Mouse (Mus musculus): ENCODE measurements around the gene Prss21. TPM values are rescaled to one million over a fixed set of nuclear protein-coding genes. Genes with fewer than 3 reads are reported as not detected.

Prss21 gene
- polyA plus RNA-seq, 1 experiment from 2014 or later = not detected

- H3K27ac ChIP-seq = no peak overlapping the region
- no peaks in the 10 kb centered on the region for H3K27me3 ChIP-seq (ENCODE audit: control insufficient read depth, insufficient read depth, low read length)
- ATAC-seq (ENCODE audit: low FRiP score) (no peak), DNase-seq (ENCODE audit: low spot score) (peak; percentile 50)
- 37% methylated on average over 5 of the region's 5 CpGs for WGBS
- H3K4me3 ChIP-seq (replicated peaks; ENCODE audit: low read length) = no peak overlapping the region
- no peak overlapping the region for H3K9ac ChIP-seq
- no peaks in the 10 kb centered on the region for H3K4me1 ChIP-seq (replicated peaks; ENCODE audit: control insufficient read depth, insufficient read depth, low read length)
- H3K4me2 ChIP-seq (replicated peaks) = no peak overlapping the region
- H3K36me3 ChIP-seq (replicated peaks; ENCODE audit: control insufficient read depth, insufficient read depth) = no peaks in the 10 kb centered on the region
- H3K9me3 ChIP-seq (ENCODE audit: control insufficient read depth, low read length) = no peaks in the 10 kb centered on the region
These were observed 14.6 kb upstream of the Prss21 start for GRCm38 (mm10) chr17:23853292-23853691.

GRCm38 (mm10) chr17:23854229-23854765 is 13.6 kb upstream of the Prss21 start:
- Histone ChIP-seq H3K4me2 (replicated peaks) (no peak overlapping the region), H3K36me3 (replicated peaks; ENCODE audit: control insufficient read depth, insufficient read depth) (no peaks in the 10 kb centered on the region), H3K9ac (no peak overlapping the region), H3K9me3 (ENCODE audit: control insufficient read depth, low read length) (no peaks in the 10 kb centered on the region), H3K4me3 (replicated peaks; ENCODE audit: low read length) (no peak overlapping the region), H3K27ac (no peak overlapping the region), H3K4me1 (replicated peaks; ENCODE audit: control insufficient read depth, insufficient read depth, low read length) (no peaks in the 10 kb centered on the region), H3K27me3 (ENCODE audit: control insufficient read depth, insufficient read depth, low read length) (no peaks in the 10 kb centered on the region)
- WGBS = 88% methylated on average over 10 of the region's 10 CpGs
- DNase-seq (ENCODE audit: low spot score) = no peak
- ATAC-seq (ENCODE audit: low FRiP score) = no peak

GRCm38 (mm10) chr17:23857193-23857592 is 10.7 kb upstream of the Prss21 start:
- WGBS = 82% methylated on average over 6 of the region's 6 CpGs
- no peak for ATAC-seq (ENCODE audit: low FRiP score)
- no peak overlapping the region for H3K4me2 ChIP-seq (replicated peaks)

GRCm38 (mm10) chr17:23857913-23858312 is 9.9 kb upstream of the Prss21 start:
- no peaks in the 10 kb centered on the region for H3K36me3 ChIP-seq (replicated peaks; ENCODE audit: control insufficient read depth, insufficient read depth)
- 86% methylated on average over 2 of the region's 2 CpGs for WGBS
- no peak for ATAC-seq (ENCODE audit: low FRiP score)
- no peak overlapping the region for H3K27ac ChIP-seq
- H3K9me3 ChIP-seq (ENCODE audit: control insufficient read depth, low read length) = no peaks in the 10 kb centered on the region
- H3K4me3 ChIP-seq (replicated peaks; ENCODE audit: low read length) = no peak overlapping the region
- no peak overlapping the region for H3K9ac ChIP-seq
- no peak overlapping the region for H3K4me2 ChIP-seq (replicated peaks)
- H3K27me3 ChIP-seq (ENCODE audit: control insufficient read depth, insufficient read depth, low read length) = no peaks in the 10 kb centered on the region
- H3K4me1 ChIP-seq (replicated peaks; ENCODE audit: control insufficient read depth, insufficient read depth, low read length) = no peaks in the 10 kb centered on the region
- DNase-seq (ENCODE audit: low spot score) = no peak

More at GRCm38 (mm10) chr17:23857193-23857592, 10.7 kb upstream of the Prss21 start:
- H3K4me1 ChIP-seq (replicated peaks; ENCODE audit: control insufficient read depth, insufficient read depth, low read length) = no peaks in the 10 kb centered on the region
- DNase-seq (ENCODE audit: low spot score) = no peak
- H3K36me3 ChIP-seq (replicated peaks; ENCODE audit: control insufficient read depth, insufficient read depth) = no peaks in the 10 kb centered on the region
- no peak overlapping the region for H3K9ac ChIP-seq
- no peaks in the 10 kb centered on the region for H3K27me3 ChIP-seq (ENCODE audit: control insufficient read depth, insufficient read depth, low read length)
- H3K27ac ChIP-seq = no peak overlapping the region
- H3K9me3 ChIP-seq (ENCODE audit: control insufficient read depth, low read length) = no peaks in the 10 kb centered on the region
- H3K4me3 ChIP-seq (replicated peaks; ENCODE audit: low read length) = no peak overlapping the region

GRCm38 (mm10) chr17:23862926-23863325 is 4.9 kb upstream of the Prss21 start:
- H3K4me3 ChIP-seq (replicated peaks; ENCODE audit: low read length) = no peak overlapping the region
- no peak overlapping the region for H3K4me2 ChIP-seq (replicated peaks)
- H3K9me3 ChIP-seq (ENCODE audit: control insufficient read depth, low read length) = no peaks in the 10 kb centered on the region
- no peaks in the 10 kb centered on the region for H3K27me3 ChIP-seq (ENCODE audit: control insufficient read depth, insufficient read depth, low read length)
- H3K36me3 ChIP-seq (replicated peaks; ENCODE audit: control insufficient read depth, insufficient read depth) = no peaks in the 10 kb centered on the region
- WGBS = 78% methylated on average over 4 of the region's 4 CpGs
- DNase-seq (ENCODE audit: low spot score) (no peak), ATAC-seq (ENCODE audit: low FRiP score) (no peak)
- H3K9ac ChIP-seq = no peak overlapping the region
- H3K4me1 ChIP-seq (replicated peaks; ENCODE audit: control insufficient read depth, insufficient read depth, low read length) = no peaks in the 10 kb centered on the region
- no peak overlapping the region for H3K27ac ChIP-seq

GRCm38 (mm10) chr17:23868513-23868912 is 657 bp downstream of the Prss21 start:
- H3K27ac ChIP-seq = no peak overlapping the region
- H3K4me1 ChIP-seq (replicated peaks; ENCODE audit: control insufficient read depth, insufficient read depth, low read length) = no peaks in the 10 kb centered on the region
- no peak for DNase-seq (ENCODE audit: low spot score)
- no peaks in the 10 kb centered on the region for H3K9me3 ChIP-seq (ENCODE audit: control insufficient read depth, low read length)
- no peak overlapping the region for H3K9ac ChIP-seq
- no peaks in the 10 kb centered on the region for H3K36me3 ChIP-seq (replicated peaks; ENCODE audit: control insufficient read depth, insufficient read depth)
- H3K4me3 ChIP-seq (replicated peaks; ENCODE audit: low read length) = no peak overlapping the region
- no peak overlapping the region for H3K4me2 ChIP-seq (replicated peaks)
- 95% methylated on average over 11 of the region's 11 CpGs for WGBS
- H3K27me3 ChIP-seq (ENCODE audit: control insufficient read depth, insufficient read depth, low read length) = no peaks in the 10 kb centered on the region
- no peak for ATAC-seq (ENCODE audit: low FRiP score)

GRCm38 (mm10) chr17:23873884-23874856 is 6.3 kb downstream of the Prss21 start:
- WGBS = 48% methylated on average over 8 of the region's 8 CpGs

GRCm38 (mm10) chr17:23876741-23877140 is 8.9 kb downstream of the Prss21 start:
- 45% methylated on average over 3 of the region's 3 CpGs for WGBS
- Histone ChIP-seq H3K9me3 (ENCODE audit: control insufficient read depth, low read length) (no peaks in the 10 kb centered on the region), H3K36me3 (replicated peaks; ENCODE audit: control insufficient read depth, insufficient read depth) (no peaks in the 10 kb centered on the region), H3K4me3 (replicated peaks; ENCODE audit: low read length) (no peak overlapping the region), H3K27me3 (ENCODE audit: control insufficient read depth, insufficient read depth, low read length) (no peaks in the 10 kb centered on the region), H3K9ac (no peak overlapping the region), H3K27ac (no peak overlapping the region), H3K4me2 (replicated peaks) (no peak overlapping the region), H3K4me1 (replicated peaks; ENCODE audit: control insufficient read depth, insufficient read depth, low read length) (no peaks in the 10 kb centered on the region)
- ATAC-seq (ENCODE audit: low FRiP score) (peak; percentile 77), DNase-seq (ENCODE audit: low spot score) (peak; percentile 30)

More at GRCm38 (mm10) chr17:23873884-23874856, 6.3 kb downstream of the Prss21 start:
- H3K27ac ChIP-seq = no peak overlapping the region
- H3K27me3 ChIP-seq (ENCODE audit: control insufficient read depth, insufficient read depth, low read length) = no peaks in the 10 kb centered on the region
- ATAC-seq (ENCODE audit: low FRiP score) (no peak), DNase-seq (ENCODE audit: low spot score) (peak; percentile 52)
- no peaks in the 10 kb centered on the region for H3K9me3 ChIP-seq (ENCODE audit: control insufficient read depth, low read length)
- no peaks in the 10 kb centered on the region for H3K4me1 ChIP-seq (replicated peaks; ENCODE audit: control insufficient read depth, insufficient read depth, low read length)
- H3K4me2 ChIP-seq (replicated peaks) = no peak overlapping the region
- H3K9ac ChIP-seq = no peak overlapping the region
- no peaks in the 10 kb centered on the region for H3K36me3 ChIP-seq (replicated peaks; ENCODE audit: control insufficient read depth, insufficient read depth)
- no peak overlapping the region for H3K4me3 ChIP-seq (replicated peaks; ENCODE audit: low read length)

- H3K4me2 ChIP-seq (replicated peaks) = no peak overlapping the region
- DNase-seq (ENCODE audit: low spot score) (peak; percentile 25), ATAC-seq (ENCODE audit: low FRiP score) (peak; percentile 63)
- H3K27me3 ChIP-seq (ENCODE audit: control insufficient read depth, insufficient read depth, low read length) = no peaks in the 10 kb centered on the region
- no peak overlapping the region for H3K27ac ChIP-seq
- WGBS = 82% methylated on average over 2 of the region's 2 CpGs
- H3K36me3 ChIP-seq (replicated peaks; ENCODE audit: control insufficient read depth, insufficient read depth) = no peaks in the 10 kb centered on the region
- no peaks in the 10 kb centered on the region for H3K4me1 ChIP-seq (replicated peaks; ENCODE audit: control insufficient read depth, insufficient read depth, low read length)
- H3K4me3 ChIP-seq (replicated peaks; ENCODE audit: low read length) = no peak overlapping the region
- H3K9ac ChIP-seq = no peak overlapping the region
- H3K9me3 ChIP-seq (ENCODE audit: control insufficient read depth, low read length) = no peaks in the 10 kb centered on the region
These were observed 9.3 kb downstream of the Prss21 start for GRCm38 (mm10) chr17:23877166-23877565.

All from hindbrain, embryonic 14.5 days (tissue).